Mouse (Mus musculus): ENCODE data around the gene Lima1.

DNA sequence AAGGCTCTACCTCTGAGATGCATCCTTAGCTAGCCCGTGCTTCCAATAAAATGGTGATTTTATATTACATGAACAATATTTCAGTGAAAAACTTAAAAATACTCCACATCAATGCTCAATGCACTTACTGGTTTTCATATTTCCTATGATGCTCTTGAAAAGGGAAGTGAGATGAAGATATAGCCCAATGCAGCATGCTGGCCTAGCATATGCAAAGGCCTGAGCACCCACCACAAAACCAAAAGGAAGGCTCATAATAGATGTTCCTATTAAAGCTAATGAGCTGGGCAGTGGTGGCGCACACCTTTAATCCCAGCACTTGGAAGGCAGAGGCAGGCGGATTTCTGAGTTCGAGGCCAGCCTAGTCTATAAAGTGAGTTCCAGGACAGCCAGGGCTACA is 69.6 kb downstream of the Lima1 start:
- no peak for TF ChIP-seq CTCF (IDR thresholded peaks at IDR 0.05; ENCODE audit: extremely low read depth, insufficient read depth, low read length)
- TF ChIP-seq POLR2A (IDR thresholded peaks at IDR 0.05; ENCODE audit: extremely low read depth, insufficient read depth, low read length) = no peak

All from cortical plate, adult 2 months (tissue).